22 mouse cellular contexts compared by ENCODE assay signal in the genomic region with DNA sequence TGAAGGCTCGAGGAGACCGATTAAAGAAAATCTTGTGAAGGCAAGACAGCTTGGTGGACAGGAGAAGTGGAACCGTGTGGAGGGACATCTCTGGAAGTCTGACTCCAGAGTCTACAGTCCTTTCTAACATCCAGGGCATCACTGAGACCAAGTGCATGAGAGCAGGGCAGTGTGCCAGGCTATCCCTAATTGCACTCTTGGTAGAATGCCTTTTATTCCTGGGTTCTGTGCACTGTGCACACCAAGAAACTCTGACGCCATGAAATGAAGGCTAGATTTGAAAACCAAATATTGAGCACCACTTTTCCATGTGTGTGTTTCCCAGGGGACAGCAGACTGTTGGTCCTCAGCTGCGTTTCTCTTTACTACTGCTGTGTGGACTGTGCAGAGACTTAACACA.
DNase-seq lines count a peak whose midpoint lies in the region; TF ChIP-seq lines count a peak whose summit lies in the region.
"Had no signal": no experiment of that assay in that cellular context is flagged by ENCODE, and none has a peak within 500 bp of the region (broad histone marks: within the 10 kb centered on the region; RNA-seq: fewer than 3 reads in every experiment).

No protein-coding gene starts in this region.

- no peak overlapping the region for H3K27ac ChIP-seq in gastrocnemius, adult 2 months
- H3K27ac ChIP-seq: embryonic facial prominence, embryonic 10.5 days; embryonic facial prominence, embryonic 13.5 days; forebrain, embryonic 12.5 days; forebrain, embryonic 15.5 days; hindbrain, embryonic 10.5 days; hindbrain, embryonic 13.5 days; intestine, embryonic 15.5 days had no signal

- H3K4me3 ChIP-seq in gastrocnemius, adult 2 months, result no peak overlapping the region
- H3K4me3 ChIP-seq: embryonic facial prominence, embryonic 10.5 days; embryonic facial prominence, embryonic 13.5 days; erythroblast, embryonic 14.5 days; forebrain, embryonic 12.5 days; forebrain, embryonic 15.5 days; hindbrain, embryonic 10.5 days; hindbrain, embryonic 13.5 days; intestine, embryonic 15.5 days had no signal

- intact Hi-C loops in gastrocnemius, adult 2 months (cut with DNase I), result no loop called here
- intact Hi-C loops in left cerebral cortex, postnatal 4 days (cut with DNase I), result no loop called here

- TF ChIP-seq CTCF in gastrocnemius, adult 2 months (IDR thresholded peaks at IDR 0.05), result no peak

- DNase-seq in cerebellum, postnatal 14 days, result peak; percentile 72 to 78
- DNase-seq in cerebellum, adult 11 months, result no peak
- DNase-seq in gastrocnemius, adult 2 months, result peak; percentile 32
- DNase-seq in gastrocnemius, adult 8-10 months (ENCODE audit: low spot score in 2 of 2), result no peak
- peak; percentile 29 for DNase-seq in left cerebral cortex, postnatal 4 days
- no peak for DNase-seq in left cerebral cortex, adult 18-20 months (ENCODE audit: low spot score in 2 of 2)
- DNase-seq: adrenal gland, adult 2 months; adrenal gland, postnatal 14 days; cerebellum, adult 9-11 months; embryo, embryonic 11 days; gastrocnemius, postnatal 36 days; heart, postnatal 36 days; kidney, adult 11 months; kidney, adult 8-10 months had no signal

Comparison
In these comparisons a context has a peak if more than half of its experiments do, and no peak if none do; other contexts are left out.
1. DNase-seq: peak in cerebellum, postnatal 14 days (2 of 2), gastrocnemius, adult 2 months (single experiment) and left cerebral cortex, postnatal 4 days (single experiment); none in cerebellum, adult 11 months (single experiment), gastrocnemius, adult 8-10 months (0 of 2) and left cerebral cortex, adult 18-20 months (0 of 2).